Mouse (Mus musculus) frontal cortex, postnatal 25 days (tissue): Measurements from ENCODE around the gene Olfr68.
"Not testable (repeated sequence)": the region's sequence is repeated elsewhere in the genome, so short reads cannot be mapped to it uniquely, and the experiment has no call there.

ENCODE experiments used
- DNase-seq, 2 experiments: peaks; one replicate each; pipeline ENCODE4 v3.0.0; 2022; ENCODE audit warnings: low spot score in 2 of 2

The Olfr68 gene

DNA sequence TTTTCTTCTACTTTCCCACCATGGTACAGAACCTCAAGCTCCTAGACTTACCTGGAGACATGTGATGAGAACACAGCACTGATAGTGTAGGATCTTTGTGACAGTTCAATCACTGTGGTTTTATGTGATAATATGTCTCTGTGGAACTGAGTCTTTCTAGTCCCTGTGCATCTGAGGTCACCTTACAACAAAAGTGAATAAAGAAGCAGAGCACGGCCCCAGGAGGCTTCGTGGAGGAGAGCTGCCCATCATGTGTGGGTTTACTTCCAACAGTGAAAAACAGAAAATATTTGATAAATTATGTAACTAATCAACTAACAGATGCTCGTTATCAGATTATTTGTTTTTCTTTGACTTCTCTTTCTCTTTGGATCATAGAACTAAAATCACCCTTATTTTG lies at the start of gene Olfr68:
Olfr68 (minus strand) TSS at position 101 of the 400 bp plus-strand sequence.
- no peak for DNase-seq

DNA sequence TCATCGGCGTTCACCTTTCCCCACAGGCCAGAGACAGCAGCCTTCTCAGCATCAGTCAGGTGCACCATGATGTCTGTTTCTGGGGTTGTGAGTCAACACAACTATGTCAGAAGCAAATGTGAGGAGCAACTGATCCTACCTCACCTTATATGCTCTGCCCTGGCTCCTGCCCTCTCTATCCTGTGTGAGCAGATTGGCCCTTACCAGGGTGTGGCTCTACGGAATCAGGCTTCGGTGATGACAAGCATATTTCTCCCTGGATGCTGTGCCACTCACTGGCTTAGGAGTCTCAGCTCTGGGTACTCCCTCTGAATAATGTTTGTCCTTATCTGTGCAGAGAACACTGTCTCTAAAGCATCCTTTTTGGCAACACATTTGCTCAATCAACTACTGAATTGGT lies 48.3 kb upstream of the Olfr68 start, which contains the start of gene Hbb-bs:
Hbb-bs (minus strand) TSS at position 289 of the 400 bp plus-strand sequence.
- DNase-seq: no peak

DNA sequence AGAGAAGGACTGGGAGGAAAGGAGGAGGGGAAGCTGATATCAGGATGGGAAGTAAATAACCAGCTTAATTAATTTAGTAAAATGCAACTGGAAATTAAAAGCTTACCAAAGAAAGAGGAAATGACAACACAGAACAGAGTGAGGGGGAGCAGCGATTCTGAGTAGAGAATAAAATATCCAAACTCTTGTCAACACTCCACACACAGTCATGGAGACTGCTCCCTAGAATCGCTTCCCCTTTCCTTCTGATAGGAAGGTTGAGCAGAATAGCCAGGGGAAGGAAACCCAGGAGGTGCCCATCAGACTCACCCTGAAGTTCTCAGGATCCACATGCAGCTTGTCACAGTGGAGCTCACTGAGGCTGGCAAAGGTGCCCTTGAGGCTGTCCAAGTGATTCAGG lies 47.6 kb upstream of the Olfr68 start:
- not testable (repeated sequence) for DNase-seq

DNA sequence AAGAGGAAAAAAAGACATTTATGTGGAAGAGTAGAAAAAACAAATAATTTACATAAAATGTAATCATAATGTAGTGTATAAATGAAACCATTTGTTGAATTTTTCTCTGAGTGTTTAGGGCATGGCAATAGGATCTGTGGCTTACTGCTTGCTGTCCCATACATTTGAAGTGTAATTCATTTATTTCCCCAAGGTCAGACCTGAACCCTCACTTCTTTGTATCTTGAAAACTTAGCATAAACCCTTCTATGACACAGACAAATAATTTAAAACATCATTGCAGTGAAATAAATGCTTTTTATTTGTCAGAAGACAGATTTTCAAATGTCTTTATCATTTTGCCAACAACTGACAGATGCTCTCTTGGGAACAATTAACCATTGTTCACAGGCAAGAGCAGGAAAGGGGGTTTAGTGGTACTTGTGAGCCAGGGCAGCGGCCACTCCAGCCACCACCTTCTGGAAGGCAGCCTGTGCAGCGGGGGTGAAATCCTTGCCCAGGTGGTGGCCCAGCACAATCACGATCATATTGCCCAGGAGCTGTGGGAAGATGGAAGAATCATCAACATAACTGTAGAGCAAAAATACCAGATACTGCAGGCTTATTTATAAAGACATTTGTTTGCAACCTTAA lies 46.9 kb upstream of the Olfr68 start:
- DNase-seq: no peak

DNA sequence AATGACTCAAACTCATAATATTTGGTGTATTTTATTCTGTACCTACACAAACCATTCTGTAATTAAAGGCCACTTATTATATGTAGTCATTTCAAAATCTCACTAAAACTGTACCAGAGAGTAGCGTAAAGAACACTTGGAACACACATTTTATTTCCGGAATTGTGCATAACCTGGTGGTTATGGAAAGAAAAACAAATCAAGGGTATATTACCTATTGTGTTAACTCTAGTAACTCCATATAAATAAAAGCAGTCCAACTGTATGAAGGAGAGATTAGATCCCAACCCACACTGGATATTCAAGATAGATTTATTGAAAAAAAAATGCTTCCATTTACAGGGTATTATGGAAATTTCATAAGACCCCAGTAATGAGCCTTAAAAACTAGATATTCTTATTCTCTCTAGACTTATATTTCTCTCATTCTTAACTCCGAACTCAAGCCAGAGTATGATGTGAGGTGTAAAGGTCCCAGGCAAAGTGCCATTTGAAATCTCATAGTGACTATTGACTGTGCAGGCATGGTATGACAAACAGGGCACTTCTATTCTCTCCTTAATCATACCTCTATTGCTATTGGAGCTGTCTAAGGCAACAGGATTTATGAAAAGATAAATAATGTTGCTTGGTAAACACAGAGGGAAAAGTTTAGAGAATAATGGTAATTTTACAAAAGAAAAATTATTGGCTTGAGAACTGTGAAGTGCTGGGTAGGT lies 46.2 kb upstream of the Olfr68 start:
- DNase-seq: no peak

DNA sequence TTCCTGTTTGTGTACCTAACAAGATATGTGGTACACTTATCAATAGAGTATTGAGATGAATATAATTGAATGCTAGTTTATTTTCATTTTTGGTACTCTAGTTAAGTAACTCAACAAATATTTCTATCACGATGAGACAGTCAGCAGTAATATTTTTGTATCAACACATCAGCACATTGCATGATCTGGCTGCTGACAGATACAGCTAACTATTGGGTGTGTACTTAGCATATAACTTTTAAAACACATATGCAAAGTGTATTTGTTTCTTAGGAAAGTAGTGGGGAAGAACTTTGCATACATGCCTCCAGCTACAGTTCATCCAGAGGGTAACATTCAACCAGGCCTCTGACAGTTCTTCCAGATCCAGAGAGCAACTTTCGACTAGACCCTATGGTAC lies 45.1 kb upstream of the Olfr68 start:
- DNase-seq: no peak

DNA sequence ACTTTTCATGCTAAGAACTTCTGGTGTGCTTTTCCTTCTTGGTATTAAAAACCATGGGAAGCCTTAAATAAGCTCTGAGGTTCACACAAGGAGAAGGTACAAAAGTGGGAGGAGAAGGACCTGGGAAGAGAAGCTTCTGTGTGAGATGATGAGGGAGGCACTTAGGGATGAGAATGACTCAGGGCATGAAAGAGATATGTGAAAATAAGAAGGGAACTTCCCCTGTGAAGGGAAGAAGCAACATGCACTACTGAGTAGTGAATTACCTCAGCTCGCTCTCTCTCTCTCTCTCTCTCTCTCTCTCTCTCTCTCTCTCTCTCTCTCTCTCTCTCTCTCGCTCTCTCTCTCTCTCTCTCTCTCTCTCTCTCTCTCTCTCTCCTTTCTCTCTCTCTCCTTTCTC lies 35.6 kb upstream of the Olfr68 start:
- DNase-seq: not testable (repeated sequence)

DNA sequence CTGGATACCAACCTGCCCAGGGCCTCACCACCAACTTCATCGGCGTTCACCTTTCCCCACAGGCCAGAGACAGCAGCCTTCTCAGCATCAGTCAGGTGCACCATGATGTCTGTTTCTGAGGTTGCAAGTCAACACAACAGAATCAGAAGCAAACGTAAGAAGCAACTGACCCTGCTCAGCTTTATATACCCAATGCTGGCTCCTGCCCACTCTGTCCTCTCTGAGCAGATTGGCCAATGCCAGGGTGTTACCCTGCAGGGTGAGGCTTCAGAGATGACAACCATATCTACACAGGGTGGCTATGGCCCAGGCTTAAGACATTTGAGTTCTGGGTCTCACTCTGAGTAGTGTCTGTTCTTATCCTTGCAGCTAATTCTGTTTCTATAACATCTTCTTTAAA lies 34.3 kb upstream of the Olfr68 start, which contains the start of gene Hbb-bt:
Hbb-bt (minus strand) TSS at position 231 of the 400 bp plus-strand sequence.
- no peak for DNase-seq

DNA sequence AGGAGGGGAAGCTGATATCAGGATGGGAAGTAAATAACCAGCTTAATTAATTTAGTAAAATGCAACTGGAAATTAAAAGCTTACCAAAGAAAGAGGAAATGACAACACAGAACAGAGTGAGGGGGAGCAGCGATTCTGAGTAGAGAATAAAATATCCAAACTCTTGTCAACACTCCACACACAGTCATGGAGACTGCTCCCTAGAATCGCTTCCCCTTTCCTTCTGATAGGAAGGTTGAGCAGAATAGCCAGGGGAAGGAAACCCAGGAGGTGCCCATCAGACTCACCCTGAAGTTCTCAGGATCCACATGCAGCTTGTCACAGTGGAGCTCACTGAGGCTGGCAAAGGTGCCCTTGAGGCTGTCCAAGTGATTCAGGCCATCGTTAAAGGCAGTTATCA lies 33.7 kb upstream of the Olfr68 start:
- not testable (repeated sequence) for DNase-seq

DNA sequence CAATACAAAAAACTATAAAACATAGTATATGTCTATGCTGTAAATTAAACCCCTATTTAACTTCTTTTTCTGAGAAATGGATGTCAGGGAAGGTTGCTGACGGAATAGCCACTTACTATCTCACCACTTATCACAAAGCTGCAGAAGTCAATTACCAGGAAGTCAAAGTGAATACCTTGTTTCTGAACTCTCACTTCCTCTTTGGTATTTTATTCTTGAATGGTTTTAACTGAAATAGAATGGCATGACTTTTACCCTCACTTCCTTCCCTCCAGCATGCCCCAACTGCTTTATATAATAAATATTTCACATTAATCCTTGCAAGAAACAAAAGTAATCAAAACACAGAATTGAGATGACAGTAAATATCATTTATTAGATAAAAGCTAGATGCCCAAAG lies 32.7 kb upstream of the Olfr68 start:
- no peak for DNase-seq

DNA sequence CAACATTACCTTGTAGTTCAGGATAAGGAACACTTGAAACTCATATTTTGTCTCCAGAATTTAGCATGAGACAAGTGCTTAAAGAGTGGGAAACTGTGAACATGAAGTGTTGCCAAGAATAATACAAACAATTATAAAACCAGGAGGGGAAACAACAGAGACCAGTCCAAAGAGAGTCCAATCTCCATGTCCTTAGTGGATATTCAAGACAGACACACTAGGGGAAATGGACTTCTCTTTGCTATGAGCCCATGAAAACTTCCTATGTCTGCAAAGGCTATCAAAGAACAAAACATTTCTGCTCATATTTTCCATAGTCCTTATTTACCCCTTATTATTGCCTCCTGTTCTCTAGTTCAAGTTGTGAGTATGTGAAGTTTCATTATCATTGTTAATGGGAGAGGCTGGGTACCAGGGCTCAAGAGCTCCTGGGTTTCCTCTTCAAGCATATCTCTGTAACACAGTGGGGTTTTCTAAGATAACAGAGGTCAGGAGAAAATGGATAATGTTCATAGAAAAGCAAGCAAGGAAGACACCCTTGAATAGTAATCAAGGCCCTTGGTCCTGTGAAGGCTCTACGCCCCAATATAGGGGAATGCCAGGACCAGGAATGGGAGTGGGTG lies 31.8 kb upstream of the Olfr68 start:
- no peak for DNase-seq

DNA sequence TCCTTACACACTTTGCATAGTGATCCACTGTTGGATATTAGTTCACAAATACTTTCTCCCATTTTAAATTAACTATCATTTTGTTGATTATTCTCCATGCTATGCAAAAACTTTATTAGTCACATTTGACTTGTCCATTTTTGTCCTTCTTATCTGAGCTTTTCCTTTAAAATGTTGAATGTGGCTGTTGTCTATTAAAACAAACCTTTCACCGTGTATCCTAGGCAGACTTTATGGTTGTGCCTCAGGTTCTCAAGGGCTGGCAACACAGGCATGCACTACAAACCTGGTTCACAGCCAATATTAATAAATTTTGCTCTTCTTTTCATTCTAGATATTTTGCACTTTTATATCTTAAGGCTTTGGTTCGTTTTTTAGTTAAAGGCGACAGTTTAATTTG lies 31.2 kb upstream of the Olfr68 start:
- no peak for DNase-seq

DNA sequence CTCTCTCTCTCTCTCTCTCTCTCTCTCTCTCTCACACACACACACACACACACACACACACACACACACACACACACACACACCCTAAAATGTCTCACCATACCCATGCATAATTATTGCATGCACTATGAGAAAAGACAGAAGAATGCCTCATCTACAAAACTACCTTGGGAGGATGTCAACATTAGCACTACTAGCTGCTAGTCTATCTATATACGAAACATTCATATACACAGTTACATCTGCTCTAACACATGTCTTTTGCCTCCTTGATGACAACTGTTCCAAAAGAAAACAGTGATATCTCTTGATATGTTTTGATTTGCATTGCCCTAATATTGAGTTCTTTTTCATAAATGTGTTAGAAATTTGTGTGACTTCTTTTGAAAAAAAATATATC lies 30.8 kb upstream of the Olfr68 start:
- DNase-seq: no peak

DNA sequence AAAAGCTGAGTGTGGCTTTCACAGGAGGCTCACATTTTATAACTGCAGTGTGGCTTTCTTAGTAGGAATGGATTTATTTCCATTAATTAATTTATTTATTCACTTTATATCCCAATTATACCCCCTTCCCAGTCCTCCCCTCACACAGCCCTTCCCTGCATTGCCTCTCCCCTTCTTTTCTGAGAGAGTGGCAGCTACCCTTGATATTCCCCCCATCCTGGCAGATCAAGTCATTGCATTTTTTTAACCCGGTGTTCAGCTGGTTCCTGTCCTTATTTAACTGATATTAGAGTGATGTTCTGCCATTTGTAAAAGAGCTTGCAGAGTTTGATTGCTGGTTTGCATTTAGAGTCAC lies 30.3 kb upstream of the Olfr68 start:
- DNase-seq: no peak

DNA sequence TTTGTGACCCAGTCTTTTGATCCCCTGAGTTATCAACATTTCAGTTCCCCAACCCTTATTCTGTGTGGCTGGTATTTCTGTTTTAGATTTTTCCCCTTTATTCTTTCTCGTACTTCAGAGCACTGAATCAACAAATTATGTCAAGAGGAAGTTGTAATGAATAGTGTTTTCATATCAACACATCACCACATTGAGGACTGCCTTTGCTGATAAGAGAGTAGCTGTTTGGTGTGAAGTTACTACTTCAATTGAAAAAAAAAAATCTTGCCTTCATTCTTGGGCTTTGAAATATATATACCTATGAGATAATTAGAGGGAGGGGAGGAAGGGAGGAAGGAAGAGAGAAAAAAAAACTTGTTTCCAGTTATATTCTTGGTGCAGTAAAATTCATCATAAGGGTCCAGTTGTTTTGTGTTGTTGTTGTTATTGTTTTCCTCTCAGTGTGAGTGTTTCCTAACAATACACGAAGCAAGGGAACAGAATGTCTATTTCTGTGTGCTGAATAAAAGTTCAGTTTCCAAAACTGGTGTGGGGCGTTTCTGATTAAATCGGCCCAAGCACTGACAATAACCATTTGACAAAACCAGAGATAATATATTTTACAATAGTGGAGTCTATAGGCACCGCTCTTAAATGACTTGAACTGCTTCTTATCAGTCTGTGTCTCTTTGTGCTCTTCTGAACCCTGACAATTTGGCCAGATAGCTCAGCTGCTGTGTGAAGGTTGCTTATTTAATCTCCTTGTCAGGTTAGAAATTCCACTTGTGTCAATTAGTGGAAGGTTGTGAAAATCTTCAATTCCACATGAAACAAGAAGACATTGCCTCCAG lies 29.7 kb upstream of the Olfr68 start:
- no peak for DNase-seq

DNA sequence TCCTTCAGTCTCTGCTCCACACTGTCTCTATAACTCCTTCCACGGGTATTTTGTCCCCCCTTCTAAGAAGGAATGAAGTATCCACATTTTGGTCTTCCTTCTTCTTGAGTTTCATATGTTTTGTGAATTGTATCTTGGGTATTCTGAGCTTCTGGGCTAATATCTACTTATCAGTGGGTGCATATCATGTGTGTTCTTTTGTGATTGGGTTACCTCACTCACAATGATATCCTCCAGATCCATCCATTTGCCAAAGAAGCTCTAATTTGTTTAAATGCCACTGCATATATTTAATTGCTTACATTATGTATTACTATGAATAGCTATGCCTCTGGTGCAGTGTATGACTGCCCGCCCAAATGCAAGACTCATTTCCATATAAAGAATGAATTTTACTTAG lies 28.6 kb upstream of the Olfr68 start:
- not testable (repeated sequence) for DNase-seq

DNA sequence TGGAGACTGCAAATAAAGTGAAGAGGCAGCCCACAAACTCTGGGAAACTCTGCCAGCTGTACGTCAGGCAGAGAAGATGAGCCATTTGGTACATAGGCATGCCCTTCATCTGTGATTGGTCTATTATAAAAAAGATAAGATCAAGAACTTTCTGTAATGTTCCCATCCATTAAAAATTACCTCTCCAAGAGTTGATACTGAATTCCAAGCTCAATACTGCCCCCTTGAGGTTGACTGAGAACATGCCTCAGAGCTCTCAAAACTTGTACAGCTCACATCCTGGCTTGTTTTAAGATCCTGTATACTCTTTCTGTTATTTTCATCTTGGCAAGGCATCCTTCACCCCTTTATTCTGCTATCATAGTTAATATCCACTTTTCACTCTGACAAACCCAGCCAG lies 27.4 kb upstream of the Olfr68 start:
- DNase-seq: no peak

DNA sequence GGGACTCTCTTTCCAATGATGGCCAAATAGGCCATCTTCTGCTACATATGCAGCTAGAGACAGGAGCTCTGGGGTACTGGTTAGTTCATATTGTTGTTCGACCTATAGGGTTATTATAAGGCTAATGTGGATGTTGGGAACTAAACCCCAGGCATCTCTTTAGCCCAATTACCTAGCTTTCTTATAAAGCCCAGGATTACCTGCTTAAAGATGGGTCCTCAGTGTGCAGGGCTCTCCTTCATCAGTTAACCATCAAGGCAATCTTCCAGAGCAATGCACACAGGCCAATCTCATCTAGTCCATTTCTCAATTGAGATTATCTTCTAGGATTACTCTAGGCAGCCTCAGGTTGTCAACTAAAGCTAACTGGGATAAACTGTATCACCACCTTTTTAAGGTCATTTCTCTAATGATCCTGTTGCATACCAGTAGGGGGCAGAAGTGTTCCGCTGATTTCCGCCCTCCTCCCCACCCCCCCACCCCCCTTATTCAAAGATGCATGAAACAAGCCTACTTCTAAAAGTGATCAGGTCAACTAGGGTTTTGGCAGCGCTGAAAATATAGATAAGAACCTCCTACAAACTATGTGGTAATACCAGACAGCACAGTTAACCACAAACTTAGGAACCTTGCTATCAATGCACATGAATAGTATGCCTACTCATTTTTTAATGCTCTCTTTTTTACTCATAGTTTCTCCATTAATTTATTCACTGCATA lies 13.3 kb upstream of the Olfr68 start:
- no peak for DNase-seq

DNA sequence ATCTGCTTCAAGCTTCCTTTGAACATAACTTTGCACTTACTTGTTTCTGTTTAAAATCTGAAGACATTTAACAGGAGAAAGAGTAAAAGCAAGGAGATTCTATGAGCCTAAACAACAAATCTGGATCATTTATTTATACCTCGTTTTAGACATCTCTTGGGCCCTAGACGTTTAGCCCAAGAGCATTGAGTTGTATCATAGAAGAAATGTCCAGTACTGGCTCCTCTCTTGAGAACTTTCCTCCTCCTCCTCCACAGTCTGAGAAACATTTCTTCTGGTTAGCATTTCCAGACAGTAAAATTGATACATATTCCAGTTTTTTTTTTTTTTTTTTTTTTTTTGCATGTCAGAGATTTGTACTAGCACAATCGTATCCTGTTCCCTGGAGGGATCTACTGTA lies 12.2 kb upstream of the Olfr68 start, which contains the start of gene Olfr67:
Olfr67 (minus strand) TSS at position 101 of the 400 bp plus-strand sequence.
- no peak for DNase-seq

DNA sequence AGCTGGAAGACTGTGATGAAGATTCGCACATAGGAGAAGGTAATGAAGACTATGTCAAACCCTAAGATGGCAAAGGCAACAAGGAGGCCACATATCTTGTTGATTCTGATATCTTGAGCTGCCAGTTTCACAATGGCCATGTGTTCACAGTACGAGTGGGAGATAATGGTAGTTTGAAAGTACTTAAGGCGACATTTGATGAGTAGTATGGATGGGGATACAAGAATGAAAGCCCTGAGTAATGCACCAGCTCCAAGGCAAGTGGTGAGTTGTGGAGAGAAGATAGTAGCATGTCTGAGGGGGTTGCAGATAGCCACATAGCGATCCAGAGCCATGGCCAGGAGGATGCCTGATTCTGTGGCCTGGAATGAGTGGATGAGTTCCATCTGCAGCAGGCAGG lies 1.8 kb downstream of the Olfr68 start:
- DNase-seq: not testable (repeated sequence)

DNA sequence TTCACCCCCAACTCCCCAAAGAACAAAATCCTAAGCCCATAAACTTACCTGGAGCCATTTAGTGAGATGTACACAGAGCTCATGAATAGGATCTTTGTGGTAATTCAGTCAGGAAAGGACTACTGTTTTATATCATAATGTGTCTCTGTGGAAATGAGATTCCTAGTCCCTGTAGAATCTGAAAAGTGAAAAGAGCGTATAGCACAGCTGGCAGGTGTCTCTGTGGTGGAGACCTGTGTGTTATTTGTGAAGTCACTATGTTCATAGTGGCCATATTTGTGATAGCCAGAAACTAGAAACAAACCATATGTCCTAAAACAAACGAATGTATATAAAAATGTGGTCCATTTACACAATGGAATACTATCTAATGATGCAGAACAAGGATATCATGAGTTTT lies 8.0 kb downstream of the Olfr68 start, which contains the start of gene Olfr69:
Olfr69 (minus strand) TSS at position 101 of the 400 bp plus-strand sequence.
- no peak for DNase-seq
